Mouse (Mus musculus) yolk sac, embryonic 10.5 days (tissue): ENCODE data around the gene Pacrg.

Source experiments
- DNase-seq: peaks from one replicate; pipeline ENCODE4 v3.0.0-alpha.2; 2017; ENCODE audit warnings: low spot score

Gene Pacrg

GRCm38 (mm10) chr17:10549825-10550224 lies 290.3 kb downstream of the Pacrg start:
- no peak for DNase-seq

- no peak for DNase-seq
These were observed 291.1 kb downstream of the Pacrg start for GRCm38 (mm10) chr17:10548969-10549368.

GRCm38 (mm10) chr17:10540772-10541171 lies 299.3 kb downstream of the Pacrg start:
- no peak for DNase-seq

GRCm38 (mm10) chr17:10534206-10534605 lies 305.9 kb downstream of the Pacrg start:
- DNase-seq = no peak

GRCm38 (mm10) chr17:10533461-10533860 lies 306.6 kb downstream of the Pacrg start:
- no peak for DNase-seq

- DNase-seq = no peak
These were observed 309.1 kb downstream of the Pacrg start for GRCm38 (mm10) chr17:10531024-10531423.

GRCm38 (mm10) chr17:10529329-10529955 lies 310.7 kb downstream of the Pacrg start:
- no peak for DNase-seq

GRCm38 (mm10) chr17:10521282-10521681 lies 318.8 kb downstream of the Pacrg start:
- DNase-seq = no peak

GRCm38 (mm10) chr17:10519506-10520155 lies 320.5 kb downstream of the Pacrg start:
- DNase-seq = no peak

GRCm38 (mm10) chr17:10514812-10515211 lies 325.3 kb downstream of the Pacrg start:
- DNase-seq = no peak

- no peak for DNase-seq
These were observed 329.0 kb downstream of the Pacrg start for GRCm38 (mm10) chr17:10510913-10511759.

- no peak for DNase-seq
These were observed 329.6 kb downstream of the Pacrg start for GRCm38 (mm10) chr17:10510467-10510866.

- DNase-seq = peak; percentile 9
These were observed 332.0 kb downstream of the Pacrg start for GRCm38 (mm10) chr17:10508088-10508487.

GRCm38 (mm10) chr17:10507466-10507865 lies 332.6 kb downstream of the Pacrg start:
- no peak for DNase-seq

GRCm38 (mm10) chr17:10506896-10507295 lies 333.2 kb downstream of the Pacrg start:
- DNase-seq = no peak

GRCm38 (mm10) chr17:10501439-10501838 lies 338.7 kb downstream of the Pacrg start:
- DNase-seq = no peak

GRCm38 (mm10) chr17:10500795-10501432 lies 339.2 kb downstream of the Pacrg start:
- DNase-seq = peak; percentile 65

- DNase-seq = no peak
These were observed 341.0 kb downstream of the Pacrg start for GRCm38 (mm10) chr17:10498935-10499655.

GRCm38 (mm10) chr17:10497781-10498420 lies 342.2 kb downstream of the Pacrg start:
- DNase-seq = no peak

GRCm38 (mm10) chr17:10496066-10496465 lies 344.0 kb downstream of the Pacrg start:
- DNase-seq = no peak

GRCm38 (mm10) chr17:10495588-10495987 lies 344.5 kb downstream of the Pacrg start:
- no peak for DNase-seq
